Mouse (Mus musculus) cerebellum, adult 2 months (tissue): ENCODE measurements around the gene Slc22a15.

Experiments used
- CTCF ChIP-seq: fragments of 200-500 bp; IDR thresholded peaks from 2 replicates; pipeline ENCODE4 v1.5.1; 2011; ENCODE audit warnings: low read depth, mild to moderate bottlenecking, control low read depth, low read length, moderate library complexity, borderline replicate concordance; ENCODE audit not compliant: insufficient read depth
- POLR2A ChIP-seq: fragments of 200-500 bp; IDR thresholded peaks from 2 replicates; pipeline ENCODE4 v1.6.1; 2011; ENCODE audit warnings: low read length, control low read depth, borderline replicate concordance; ENCODE audit not compliant: insufficient read depth

GRCm38 (mm10) chr3:101883902-101884301 lies 40.4 kb downstream of the Slc22a15 start:
- no peak for TF ChIP-seq POLR2A
- TF ChIP-seq CTCF = no peak
